Mouse (Mus musculus): ENCODE results near the gene Abhd16a.

Abhd16a gene

DNA sequence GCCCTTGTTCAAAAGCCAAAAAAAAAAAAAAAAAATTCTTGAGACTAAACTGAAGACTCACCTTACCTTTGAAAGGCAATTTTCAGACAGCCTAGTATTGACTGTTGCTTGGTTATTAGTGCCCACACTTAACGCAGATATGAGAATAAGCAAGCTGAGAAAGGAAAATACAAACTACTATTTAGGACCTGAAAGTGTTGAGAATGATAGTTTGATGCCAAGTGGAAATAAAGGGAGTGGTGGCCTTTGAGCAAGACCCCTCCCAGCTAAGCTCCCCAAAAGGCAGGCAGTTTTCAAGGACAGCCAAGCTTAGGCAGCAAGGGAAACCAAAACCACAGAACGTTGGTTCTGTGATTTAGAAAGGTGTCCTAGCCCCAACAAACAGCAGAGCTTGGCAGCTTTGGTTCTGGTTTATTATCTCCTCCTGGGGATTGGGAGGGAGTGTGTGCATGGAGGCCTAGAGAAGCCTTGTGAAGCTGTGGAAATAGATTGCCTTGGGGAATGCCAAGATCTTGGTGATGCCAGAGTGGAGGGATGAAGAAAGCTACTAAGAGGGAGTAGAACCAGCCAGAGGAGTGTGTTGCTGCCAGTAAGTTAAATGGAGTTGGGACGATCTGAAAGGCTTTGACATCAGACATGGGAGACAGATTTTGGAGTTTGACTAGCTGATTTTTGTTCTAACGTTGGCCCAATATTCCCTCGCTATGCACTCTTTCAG lies 59.0 kb downstream of the Abhd16a start:
- WGBS = 31% methylated on average over 5 of the region's 5 CpGs

GRCm38 (mm10) chr17:35152121-35152520 lies 63.1 kb downstream of the Abhd16a start:
- WGBS = 93% methylated on average over 4 of the region's 4 CpGs

Measured in cerebral cortex, adult 2 months (tissue).